Mouse (Mus musculus) stomach, embryonic 15.5 days (tissue): ENCODE measurements around the gene Olfr281. TPM values are rescaled to one million over a fixed set of nuclear protein-coding genes. Genes with fewer than 3 reads are reported as not detected.
"Not testable (repeated sequence)": the region's sequence is repeated elsewhere in the genome, so short reads cannot be mapped to it uniquely, and the experiment has no call there.

Experiments
- ATAC-seq: fragments of 200-750 bp; cut with Nextera tagmentation; 2 replicates; pipeline ENCODE4 v1.8.0; 2017; ENCODE audit warnings: low read depth, moderate number of reproducible peaks, moderate TSS enrichment; ENCODE audit not compliant: insufficient read depth, low FRiP score
- H3K27ac ChIP-seq: fragments of 300-500 bp; sonication (generic); 2 replicates; pipeline ENCODE4 v1.5.1; 2015; ENCODE audit warnings: mild to moderate bottlenecking, inconsistent platforms
- H3K27me3 ChIP-seq: fragments of 300-500 bp; sonication (generic); replicated peaks from 2 replicates; pipeline ENCODE4 v1.6.1; 2015; ENCODE audit warnings: inconsistent platforms
- H3K36me3 ChIP-seq: fragments of 300-500 bp; sonication (generic); 2 replicates; pipeline ENCODE4 v1.6.1; 2015; ENCODE audit warnings: inconsistent platforms
- H3K4me1 ChIP-seq: fragments of 300-500 bp; sonication (generic); 2 replicates; pipeline ENCODE4 v1.6.1; 2015; ENCODE audit warnings: inconsistent platforms
- H3K4me2 ChIP-seq: fragments of 300-500 bp; sonication (generic); 2 replicates; pipeline ENCODE4 v1.6.1; 2015; ENCODE audit warnings: mild to moderate bottlenecking, inconsistent platforms
- H3K4me3 ChIP-seq: fragments of 300-500 bp; sonication (generic); replicated peaks from 2 replicates; pipeline ENCODE4 v1.5.1; 2015; ENCODE audit warnings: inconsistent platforms
- H3K9ac ChIP-seq: fragments of 300-500 bp; sonication (generic); 2 replicates; pipeline ENCODE4 v1.6.1; 2015; ENCODE audit warnings: inconsistent platforms
- H3K9me3 ChIP-seq: fragments of 300-500 bp; sonication (generic); 2 replicates; pipeline ENCODE4 v1.6.1; 2016; ENCODE audit warnings: inconsistent platforms
- WGBS: fragments of 180-500 bp; shearing (Covaris S2); methylation state at CpG from one replicate; pipeline ENCODE4 v1.1.7; 2015; 5-methylcytosine and 5-hydroxymethylcytosine counted together
- polyA plus RNA-seq: library from polyadenylated mRNA; unstranded; fragments of >200 nt; fragmentation: Nextera tagmentation; extraction: Ambion mirVana; gene quantifications from 2 replicates; pipeline ENCODE4 v1.2.1, GENCODE M21; 2015

Gene Olfr281
- 0.03 TPM in 1 of 2 replicates, not detected in the other for polyA plus RNA-seq

DNA sequence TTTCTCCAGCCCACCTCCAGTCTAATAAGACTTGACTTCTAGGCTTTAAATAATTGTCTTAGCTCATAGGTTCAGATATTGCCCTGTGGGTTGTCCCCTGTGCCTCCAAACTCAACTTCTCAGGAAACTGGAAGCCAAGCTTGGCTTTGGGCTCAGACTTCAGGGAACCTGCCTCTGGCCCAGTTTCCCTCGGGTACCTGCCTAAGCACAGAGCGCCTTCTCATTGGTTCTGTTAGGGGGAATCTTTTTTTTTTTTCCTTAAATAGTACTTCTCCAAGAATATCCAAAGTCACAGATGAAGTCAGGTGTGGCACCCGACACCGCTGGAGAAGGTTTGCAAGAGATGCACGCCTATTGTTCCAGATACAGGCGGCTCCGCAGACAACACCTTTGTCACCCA, at the start of gene Olfr281:
TSS of gene Olfr281 (plus strand) at position 301 of the 400 bp plus-strand sequence.
- Histone ChIP-seq H3K36me3 (no peaks in the 10 kb centered on the region), H3K4me3 (no peak within 1 kb of the TSS), H3K4me1 (no peaks in the 10 kb centered on the region), H3K9me3 (no peaks in the 10 kb centered on the region), H3K4me2 (no peak within 1 kb of the TSS), H3K27me3 (no peaks in the 10 kb centered on the region), H3K9ac (no peak within 1 kb of the TSS), H3K27ac (no peak within 1 kb of the TSS)
- 87% methylated on average over 7 of the region's 7 CpGs for WGBS
- ATAC-seq: no peak

DNA sequence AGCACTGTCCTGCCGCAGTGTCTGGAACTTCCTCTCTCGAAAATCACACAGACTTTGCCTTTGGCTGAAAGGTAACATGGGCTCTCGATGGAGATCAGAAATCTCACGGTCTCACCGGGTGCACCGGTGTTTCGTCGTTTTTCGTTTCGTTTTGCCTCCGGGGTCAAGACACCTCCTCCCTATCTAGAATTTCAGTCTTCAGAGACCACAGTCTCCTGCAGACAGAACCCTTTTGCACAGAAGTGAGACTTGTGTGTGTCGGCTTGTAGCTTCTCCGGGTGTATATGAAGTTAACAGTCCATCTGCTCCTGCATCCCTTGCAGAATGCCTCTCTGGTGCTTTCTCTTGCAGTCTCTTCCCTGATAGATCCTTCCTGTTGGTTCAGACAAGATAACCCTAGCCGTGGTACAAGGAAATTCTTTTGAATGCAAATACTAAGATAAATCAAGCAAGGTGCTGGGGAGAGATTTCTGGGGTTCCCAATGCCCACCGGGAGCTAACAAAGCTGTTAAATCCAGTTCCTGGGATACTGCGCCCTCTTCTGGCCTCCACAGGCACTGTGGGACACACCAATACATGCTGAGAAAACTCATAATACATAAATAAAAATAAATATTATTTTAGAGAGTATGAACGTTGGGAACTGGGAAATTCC, 43.9 kb upstream of the Olfr281 start:
- H3K9ac ChIP-seq: no peak overlapping the region
- no peaks in the 10 kb centered on the region for H3K4me1 ChIP-seq
- WGBS: 70% methylated on average over 17 of the region's 17 CpGs
- no peak overlapping the region for H3K4me3 ChIP-seq
- no peak for ATAC-seq
- H3K27me3 ChIP-seq: no peaks in the 10 kb centered on the region
- H3K27ac ChIP-seq: no peak overlapping the region
- H3K4me2 ChIP-seq: no peak overlapping the region
- H3K36me3 ChIP-seq: no peaks in the 10 kb centered on the region
- H3K9me3 ChIP-seq: no peaks in the 10 kb centered on the region

DNA sequence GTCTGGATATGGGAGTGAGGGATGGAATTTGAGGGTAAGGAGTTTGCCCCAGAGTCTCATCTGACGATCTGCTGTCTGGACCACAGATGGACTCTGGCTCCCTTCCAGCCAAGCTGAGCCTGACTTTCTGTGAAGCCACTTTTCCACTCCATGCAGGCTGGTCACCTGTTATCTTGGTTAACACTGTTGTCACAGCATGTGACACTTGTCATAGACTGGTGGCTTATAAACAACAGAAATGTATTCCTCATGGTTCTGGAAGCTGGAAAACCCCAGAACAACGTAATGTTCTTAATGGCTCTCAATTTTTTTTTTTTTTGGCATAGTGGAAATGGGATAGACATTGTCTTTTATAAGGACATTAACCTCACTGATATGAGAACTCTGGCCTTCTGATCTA, 42.8 kb upstream of the Olfr281 start:
- Histone ChIP-seq H3K4me3 (no peak overlapping the region), H3K27me3 (no peaks in the 10 kb centered on the region), H3K4me2 (no peak overlapping the region), H3K36me3 (no peaks in the 10 kb centered on the region), H3K9ac (no peak overlapping the region), H3K27ac (no peak overlapping the region), H3K4me1 (no peaks in the 10 kb centered on the region), H3K9me3 (no peaks in the 10 kb centered on the region)
- WGBS: 78% methylated on average over 2 of the region's 2 CpGs
- no peak for ATAC-seq

DNA sequence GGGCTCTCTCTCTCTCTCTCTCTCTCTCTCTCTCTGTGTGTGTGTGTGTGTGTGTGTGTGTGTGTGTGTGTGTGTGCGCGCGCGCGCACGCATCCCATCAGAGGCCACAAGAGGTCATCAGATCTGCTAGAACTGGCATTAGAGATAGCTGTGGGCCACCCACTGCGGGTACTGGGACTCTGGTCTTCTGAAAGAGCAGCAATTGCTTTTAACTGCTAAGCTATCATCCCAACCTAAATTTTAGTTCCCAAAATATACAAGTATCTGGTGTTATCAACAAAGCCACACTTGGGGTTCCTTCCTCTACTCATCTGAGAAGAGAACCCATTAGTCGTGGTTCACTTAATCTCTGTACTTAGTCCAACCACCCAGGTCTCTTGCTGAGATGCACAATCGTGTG, 42.1 kb upstream of the Olfr281 start:
- H3K9ac ChIP-seq: no peak overlapping the region
- no peaks in the 10 kb centered on the region for H3K9me3 ChIP-seq
- no peaks in the 10 kb centered on the region for H3K27me3 ChIP-seq
- no peaks in the 10 kb centered on the region for H3K36me3 ChIP-seq
- no peak overlapping the region for H3K4me2 ChIP-seq
- no peaks in the 10 kb centered on the region for H3K4me1 ChIP-seq
- H3K4me3 ChIP-seq: no peak overlapping the region
- no peak overlapping the region for H3K27ac ChIP-seq
- ATAC-seq: no peak
- WGBS: 89% methylated on average over 9 of the region's 9 CpGs

DNA sequence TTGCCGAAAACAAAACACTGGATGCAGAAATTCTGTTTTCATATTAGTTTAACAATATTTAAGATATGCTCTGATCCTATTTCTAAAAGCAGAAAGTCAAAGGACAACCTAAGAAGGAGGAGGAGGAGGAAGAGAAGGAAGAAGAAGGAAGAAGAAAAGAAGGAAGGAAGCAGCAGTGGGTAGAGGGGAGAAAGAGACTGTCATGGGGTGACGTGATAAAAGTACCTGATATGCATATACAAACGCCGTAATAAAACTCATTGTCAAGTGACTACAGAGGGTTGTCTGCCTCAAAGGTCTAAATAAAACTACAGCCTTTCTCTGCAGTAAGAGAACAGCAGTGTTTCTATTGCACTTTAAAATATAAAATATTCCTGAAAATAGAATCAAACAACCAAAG, 36.4 kb upstream of the Olfr281 start:
- no peaks in the 10 kb centered on the region for H3K27me3 ChIP-seq
- H3K36me3 ChIP-seq: no peaks in the 10 kb centered on the region
- no peak overlapping the region for H3K4me3 ChIP-seq
- H3K9ac ChIP-seq: no peak overlapping the region
- no peak overlapping the region for H3K27ac ChIP-seq
- no peak overlapping the region for H3K4me2 ChIP-seq
- 71% methylated on average over 4 of the region's 4 CpGs for WGBS
- no peak for ATAC-seq
- H3K9me3 ChIP-seq: no peaks in the 10 kb centered on the region
- H3K4me1 ChIP-seq: no peaks in the 10 kb centered on the region

DNA sequence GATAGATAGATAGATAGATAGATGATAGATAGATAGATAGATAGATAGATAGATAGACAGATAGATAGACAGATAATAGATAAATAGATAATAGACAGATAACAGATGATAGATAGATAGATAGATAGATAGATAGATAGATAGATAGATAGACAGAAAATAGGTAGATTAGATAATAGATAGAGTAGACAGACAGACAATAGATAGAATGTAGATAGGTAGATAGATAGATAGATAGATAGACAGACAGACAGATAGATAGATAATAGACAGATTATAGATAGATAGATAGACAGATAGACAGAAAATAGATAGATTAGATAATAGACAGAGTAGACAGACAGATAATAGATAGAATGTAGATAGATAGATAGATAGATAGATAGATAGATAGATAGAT, 35.6 kb upstream of the Olfr281 start:
- H3K27me3 ChIP-seq, H3K36me3 ChIP-seq, H3K4me3 ChIP-seq, H3K9me3 ChIP-seq, H3K27ac ChIP-seq, H3K9ac ChIP-seq, H3K4me1 ChIP-seq, ATAC-seq, H3K4me2 ChIP-seq: not testable (repeated sequence)

DNA sequence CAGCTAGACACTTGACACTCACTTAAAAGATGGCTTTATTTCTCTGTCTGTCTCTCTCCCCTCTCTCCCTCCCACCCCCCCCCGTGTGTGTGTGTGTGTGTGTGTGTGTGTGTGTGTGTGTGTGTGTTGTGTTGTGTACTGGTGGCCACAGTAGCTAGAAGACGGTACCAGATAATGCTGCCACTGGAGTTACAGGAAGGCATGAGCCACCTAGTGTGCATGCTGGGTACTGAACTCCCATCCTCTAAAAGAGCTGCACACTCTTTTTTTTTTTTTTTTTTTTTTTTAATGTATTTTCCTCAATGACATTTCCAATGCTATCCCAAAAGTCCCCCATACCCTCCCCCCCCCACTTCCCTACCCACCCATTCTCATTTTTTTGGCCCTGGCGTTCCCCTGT, 35.1 kb upstream of the Olfr281 start:
- 41% methylated on average over 3 of the region's 3 CpGs for WGBS

DNA sequence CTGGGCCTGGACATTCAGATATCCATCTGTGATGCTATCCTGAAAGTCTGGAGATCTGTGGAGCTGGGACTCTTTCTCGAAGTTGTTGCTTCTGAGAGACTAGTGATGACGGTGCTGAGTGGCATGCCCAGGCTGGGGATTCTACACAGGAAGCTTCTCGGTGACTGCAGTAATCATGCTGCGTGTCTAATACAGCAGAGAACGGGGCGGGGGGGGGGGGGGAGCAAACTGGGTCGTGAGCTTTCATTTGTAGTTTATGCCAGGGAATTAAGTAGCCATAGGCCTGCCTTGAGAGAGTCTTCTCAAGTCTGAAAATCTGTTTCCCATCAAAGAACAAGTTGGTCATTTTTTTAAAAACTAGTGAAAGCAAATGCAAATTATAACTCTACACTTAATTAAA, 34.3 kb upstream of the Olfr281 start:
- H3K27me3 ChIP-seq: no peaks in the 10 kb centered on the region
- WGBS: 67% methylated on average over 6 of the region's 7 CpGs
- H3K27ac ChIP-seq: no peak overlapping the region
- H3K36me3 ChIP-seq: no peaks in the 10 kb centered on the region
- no peak overlapping the region for H3K9ac ChIP-seq
- ATAC-seq: no peak
- no peaks in the 10 kb centered on the region for H3K9me3 ChIP-seq
- H3K4me2 ChIP-seq: no peak overlapping the region
- H3K4me1 ChIP-seq: no peaks in the 10 kb centered on the region
- H3K4me3 ChIP-seq: no peak overlapping the region

More for the DNA sequence above, 35.1 kb upstream of the Olfr281 start:
- H3K4me1 ChIP-seq, ATAC-seq, H3K4me2 ChIP-seq, H3K27me3 ChIP-seq, H3K36me3 ChIP-seq, H3K9ac ChIP-seq, H3K9me3 ChIP-seq, H3K4me3 ChIP-seq, H3K27ac ChIP-seq: not testable (repeated sequence)

DNA sequence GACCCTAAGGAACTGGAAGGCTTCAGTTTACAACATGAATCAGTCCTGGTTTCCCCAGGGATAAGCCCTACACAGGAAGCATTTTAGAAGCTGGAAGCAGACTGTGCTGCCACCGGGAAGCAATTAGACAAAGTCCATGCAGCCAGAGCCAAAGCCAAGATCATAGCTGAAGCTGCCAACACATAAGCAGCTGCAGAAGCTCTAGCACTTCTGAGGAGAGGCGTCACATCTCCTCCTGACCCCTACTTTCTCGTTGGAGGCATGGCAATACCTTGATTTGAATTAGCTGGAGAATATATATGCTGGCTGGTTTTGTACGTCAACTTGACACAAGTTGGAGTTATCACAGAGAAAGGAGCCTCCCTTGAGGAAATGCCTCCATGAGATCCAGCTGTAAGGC, 31.5 kb upstream of the Olfr281 start:
- no peak overlapping the region for H3K4me2 ChIP-seq
- ATAC-seq: no peak
- no peaks in the 10 kb centered on the region for H3K27me3 ChIP-seq
- H3K4me3 ChIP-seq: no peak overlapping the region
- H3K36me3 ChIP-seq: no peaks in the 10 kb centered on the region
- no peak overlapping the region for H3K27ac ChIP-seq
- no peak overlapping the region for H3K9ac ChIP-seq
- 56% methylated on average over 4 of the region's 4 CpGs for WGBS
- H3K4me1 ChIP-seq: no peaks in the 10 kb centered on the region
- H3K9me3 ChIP-seq: no peaks in the 10 kb centered on the region

DNA sequence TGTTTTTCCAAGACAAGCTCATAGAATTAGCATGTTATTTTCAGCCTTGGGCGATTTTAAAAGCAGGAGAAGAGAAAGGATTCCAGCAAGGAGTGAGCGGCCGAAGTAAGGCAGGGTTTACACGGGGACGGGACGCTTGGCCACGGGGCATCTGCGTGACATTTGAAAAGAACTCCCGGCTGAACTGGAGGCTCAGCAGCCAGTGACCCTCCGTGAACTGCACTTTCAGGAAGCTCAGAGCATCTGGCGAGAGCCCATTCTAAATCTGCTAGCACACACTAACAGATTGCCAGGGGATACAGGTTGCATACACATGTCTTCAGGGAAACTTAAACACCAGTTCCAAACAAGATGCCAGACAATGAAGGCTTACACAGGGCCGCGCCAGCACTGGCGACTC, 28.1 kb upstream of the Olfr281 start:
- ATAC-seq: no peak
- Histone ChIP-seq H3K36me3 (no peaks in the 10 kb centered on the region), H3K4me2 (no peak overlapping the region), H3K27me3 (no peaks in the 10 kb centered on the region), H3K4me1 (no peaks in the 10 kb centered on the region), H3K27ac (no peak overlapping the region), H3K9me3 (no peaks in the 10 kb centered on the region), H3K4me3 (no peak overlapping the region), H3K9ac (no peak overlapping the region)
- WGBS: 59% methylated on average over 14 of the region's 14 CpGs

DNA sequence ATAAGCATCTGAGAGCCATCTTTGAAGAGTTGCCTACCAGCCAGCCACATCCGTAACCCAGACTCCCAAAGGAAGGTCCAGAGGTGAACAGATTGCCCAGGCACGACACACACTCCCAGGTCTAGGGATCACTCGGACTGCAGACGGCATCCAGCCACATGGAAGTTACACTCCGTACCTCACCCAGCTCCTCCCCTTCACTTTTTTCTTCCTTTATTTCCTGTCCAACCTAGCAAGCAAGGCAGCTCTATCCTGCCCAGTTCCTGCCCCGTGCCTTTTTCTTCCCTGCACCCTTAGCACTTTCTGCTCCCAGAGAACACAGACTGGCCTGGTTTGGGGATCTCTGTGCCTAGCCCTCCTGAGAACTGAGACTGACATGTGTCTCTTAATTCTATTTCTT, 27.6 kb upstream of the Olfr281 start:
- Histone ChIP-seq H3K36me3 (no peaks in the 10 kb centered on the region), H3K9ac (no peak overlapping the region), H3K4me2 (no peak overlapping the region), H3K4me1 (no peaks in the 10 kb centered on the region), H3K27ac (no peak overlapping the region), H3K9me3 (no peaks in the 10 kb centered on the region), H3K27me3 (no peaks in the 10 kb centered on the region), H3K4me3 (no peak overlapping the region)
- ATAC-seq: no peak
- WGBS: 50% methylated on average over 6 of the region's 6 CpGs

DNA sequence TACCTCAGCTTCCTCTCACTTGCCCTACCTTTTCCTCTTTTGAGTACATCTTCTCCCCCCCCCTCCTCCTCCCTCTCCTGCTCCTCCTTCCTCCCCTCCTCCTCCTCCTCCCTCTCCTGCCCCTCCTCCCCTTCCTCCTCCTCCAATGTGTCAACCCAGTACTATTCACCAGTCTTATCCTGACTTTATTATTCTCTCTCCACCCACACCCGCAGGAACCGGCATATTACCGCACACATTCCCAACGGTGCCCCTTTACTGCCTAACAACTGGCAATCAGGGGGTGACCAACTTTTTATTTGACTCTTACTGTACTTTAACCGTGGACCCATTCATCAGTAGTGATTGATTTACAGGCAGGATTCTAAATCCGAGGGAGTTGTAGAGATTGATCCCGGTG, 27.2 kb upstream of the Olfr281 start:
- no peak overlapping the region for H3K4me2 ChIP-seq

DNA sequence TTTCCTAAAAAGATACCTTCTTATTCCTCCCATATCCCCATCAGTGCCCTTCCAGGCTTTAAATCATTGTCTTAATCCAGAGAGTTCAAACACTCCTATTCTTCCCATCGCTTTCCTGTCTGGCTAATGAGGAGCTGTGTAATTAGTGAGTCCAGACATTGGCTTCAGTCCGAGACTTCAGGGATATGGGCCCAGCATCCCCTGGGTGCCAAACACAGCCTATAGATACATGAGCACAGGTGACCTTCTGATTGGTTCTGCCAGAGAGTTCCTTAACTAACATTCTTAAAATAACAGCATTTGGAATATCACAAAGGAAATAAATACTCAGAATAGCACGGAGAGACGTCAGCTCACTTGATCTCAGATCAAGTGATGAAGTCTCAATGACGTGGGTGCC, 21.5 kb upstream of the Olfr281 start, which contains the start of gene Olfr282:
TSS of gene Olfr282 (plus strand) at position 301 of the 400 bp plus-strand sequence.
- H3K27ac ChIP-seq, H3K4me3 ChIP-seq, H3K36me3 ChIP-seq, ATAC-seq, H3K4me2 ChIP-seq, H3K9me3 ChIP-seq, H3K9ac ChIP-seq, H3K4me1 ChIP-seq, H3K27me3 ChIP-seq: not testable (repeated sequence)
- WGBS: 76% methylated on average over 5 of the region's 5 CpGs

More for the DNA sequence above, 27.2 kb upstream of the Olfr281 start:
- WGBS: 74% methylated on average over 7 of the region's 7 CpGs
- no peak overlapping the region for H3K27ac ChIP-seq
- no peaks in the 10 kb centered on the region for H3K4me1 ChIP-seq
- H3K36me3 ChIP-seq: no peaks in the 10 kb centered on the region
- no peak overlapping the region for H3K4me3 ChIP-seq
- H3K9me3 ChIP-seq: no peaks in the 10 kb centered on the region
- no peaks in the 10 kb centered on the region for H3K27me3 ChIP-seq
- ATAC-seq: no peak; the same call in 1 of the 2 replicates
- no peak overlapping the region for H3K9ac ChIP-seq
